Mouse (Mus musculus): ENCODE measurements at regions not wholly inside any gene's neighbourhood (a gene's known extent, or its start where the extent isn't known, plus 50 kb on each side); places are given as distances from the start of the nearest gene placed in this dataset.

DNA sequence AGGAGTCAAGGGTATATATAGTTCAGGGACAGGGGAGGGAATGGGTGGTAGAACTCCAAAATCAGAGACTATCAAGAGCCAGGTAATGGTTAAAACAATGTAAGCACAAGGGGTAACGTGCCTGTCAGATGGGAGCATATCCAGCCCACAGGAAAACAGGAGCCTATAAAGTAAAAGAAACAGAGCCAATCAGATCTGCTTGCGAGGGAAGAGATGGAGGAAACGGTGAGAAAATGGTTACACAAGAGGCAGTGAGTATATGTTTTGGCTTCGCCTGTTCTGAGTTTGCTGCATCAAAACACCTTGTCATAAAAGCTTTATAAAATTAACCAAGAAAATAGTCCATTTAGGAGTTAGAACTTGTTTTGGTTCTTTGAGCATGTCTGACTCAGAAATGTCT is 204.6 kb upstream of the Serp2 start:
- no peak for TF ChIP-seq CTCF (conservative IDR thresholded peaks at IDR 0.05)
- no peak for DNase-seq (ENCODE audit: low spot score in 2 of 2)
- peak overlapping the region; percentile 94 for H3K27ac ChIP-seq
- H3K4me3 ChIP-seq: no peak overlapping the region

GRCm38 (mm10) chr14:76760509-76761023 is 203.9 kb upstream of the Serp2 start:
- peak; percentile 74 to 81 for DNase-seq (ENCODE audit: low spot score in 2 of 2)
- Histone ChIP-seq H3K27ac (peak overlapping the region; percentile 94), H3K4me3 (peak overlapping the region; percentile 5; the same call in 1 of the 2 replicates)
- no peak for TF ChIP-seq CTCF (conservative IDR thresholded peaks at IDR 0.05)

DNA sequence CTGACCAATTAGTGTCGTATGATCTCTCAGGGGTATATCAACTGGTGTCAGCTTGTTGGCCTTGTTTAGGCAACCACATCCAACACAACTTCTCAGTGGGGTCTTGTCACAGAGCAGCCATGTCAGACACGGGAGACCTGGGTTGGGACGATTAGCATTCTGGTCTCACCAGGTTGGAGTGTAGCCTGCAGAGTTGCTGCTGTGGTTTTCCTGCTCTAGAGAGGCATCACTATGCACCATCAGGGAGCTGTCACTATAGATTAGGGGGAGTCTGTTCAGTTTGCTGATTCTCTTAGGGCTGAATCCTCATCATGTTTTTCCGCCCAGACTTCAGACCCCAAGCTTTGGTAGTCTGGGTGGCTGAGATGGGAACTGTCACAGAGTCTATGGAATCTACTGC is 202.7 kb upstream of the Serp2 start:
- Histone ChIP-seq H3K4me3 (no peak overlapping the region), H3K27ac (peak overlapping the region; percentile 94)
- TF ChIP-seq CTCF (conservative IDR thresholded peaks at IDR 0.05): no peak
- DNase-seq (ENCODE audit: low spot score in 2 of 2): no peak

GRCm38 (mm10) chr14:76758589-76758988 is 201.9 kb upstream of the Serp2 start:
- H3K27ac ChIP-seq: no peak overlapping the region

DNA sequence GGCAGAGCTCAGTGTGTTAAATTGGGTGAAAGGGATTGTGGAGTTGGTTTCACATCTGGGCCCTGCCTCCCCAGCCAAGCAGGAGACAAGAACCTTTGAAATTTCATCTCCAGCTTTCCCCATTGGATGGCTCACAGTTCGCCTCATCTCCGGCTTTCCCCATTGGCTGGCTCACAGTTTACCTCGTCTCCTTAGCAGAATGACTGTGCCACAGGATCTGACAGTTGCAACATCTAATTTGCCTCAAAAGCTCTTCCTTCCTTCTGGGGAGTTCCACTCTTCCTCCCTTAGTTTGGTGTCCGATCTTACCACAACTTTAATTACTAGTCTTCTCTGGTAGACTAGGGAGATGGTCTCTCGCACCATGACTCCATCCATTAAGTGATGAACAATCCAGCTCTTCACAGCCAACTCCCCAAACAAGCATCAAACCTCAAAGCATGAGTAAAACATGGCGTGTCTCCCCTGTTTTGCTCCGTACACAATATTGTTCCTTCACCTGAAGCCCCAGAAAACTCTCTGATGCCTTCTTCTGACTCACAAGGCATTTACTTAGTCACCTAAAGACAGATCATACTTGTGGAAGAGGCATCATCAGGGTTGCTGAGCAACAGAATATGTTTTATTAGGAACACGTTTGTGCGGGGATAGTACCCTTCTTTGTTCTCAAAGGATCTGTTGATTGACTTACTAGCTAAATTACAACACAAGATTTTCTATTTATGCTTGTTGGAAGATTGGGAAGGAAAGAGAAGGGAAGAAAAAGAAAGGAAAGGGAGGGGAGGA is 199.1 kb upstream of the Serp2 start:
- Histone ChIP-seq H3K4me3 (no peak overlapping the region), H3K27ac (no peak overlapping the region)
- no peak for DNase-seq (ENCODE audit: low spot score in 2 of 2)
- TF ChIP-seq CTCF (conservative IDR thresholded peaks at IDR 0.05): no peak

More at GRCm38 (mm10) chr14:76758589-76758988, 201.9 kb upstream of the Serp2 start:
- no peak overlapping the region for H3K4me3 ChIP-seq
- TF ChIP-seq CTCF (conservative IDR thresholded peaks at IDR 0.05): no peak
- DNase-seq (ENCODE audit: low spot score in 2 of 2): no peak

- Histone ChIP-seq H3K27ac (no peak overlapping the region), H3K4me3 (no peak overlapping the region)
- TF ChIP-seq CTCF (conservative IDR thresholded peaks at IDR 0.05): no peak
- no peak for DNase-seq (ENCODE audit: low spot score in 2 of 2)
Measured at GRCm38 (mm10) chr14:76753734-76754133, 197.0 kb upstream of the Serp2 start.

DNA sequence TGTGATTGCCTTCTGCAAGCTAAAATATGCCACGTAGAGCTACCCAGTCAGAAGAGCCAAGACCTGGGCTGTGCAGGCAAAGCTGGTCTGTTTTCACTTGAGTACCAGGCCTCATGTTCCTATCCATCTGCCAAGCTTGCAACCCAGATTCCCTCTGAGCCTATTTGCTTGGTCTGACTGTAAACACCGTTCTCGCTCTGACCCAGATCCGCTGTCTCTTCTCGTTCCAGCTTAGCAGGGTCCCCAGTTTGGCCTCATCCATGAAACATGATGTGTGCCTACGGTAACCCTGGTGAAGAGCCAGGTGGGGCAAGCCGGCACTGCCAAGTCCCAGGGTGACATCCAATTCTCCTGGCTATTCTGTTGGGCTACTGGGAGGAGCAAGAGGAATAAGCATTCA is 192.5 kb upstream of the Serp2 start:
- peak overlapping the region; percentile 68 for H3K27ac ChIP-seq
- TF ChIP-seq CTCF (conservative IDR thresholded peaks at IDR 0.05): no peak
- DNase-seq (ENCODE audit: low spot score in 2 of 2): no peak
- no peak overlapping the region for H3K4me3 ChIP-seq

- no peak overlapping the region for H3K4me3 ChIP-seq
- no peak for DNase-seq (ENCODE audit: low spot score in 2 of 2)
- H3K27ac ChIP-seq: peak overlapping the region; percentile 68
- TF ChIP-seq CTCF (conservative IDR thresholded peaks at IDR 0.05): no peak
Measured at GRCm38 (mm10) chr14:76748711-76749110, 192.0 kb upstream of the Serp2 start.

DNA sequence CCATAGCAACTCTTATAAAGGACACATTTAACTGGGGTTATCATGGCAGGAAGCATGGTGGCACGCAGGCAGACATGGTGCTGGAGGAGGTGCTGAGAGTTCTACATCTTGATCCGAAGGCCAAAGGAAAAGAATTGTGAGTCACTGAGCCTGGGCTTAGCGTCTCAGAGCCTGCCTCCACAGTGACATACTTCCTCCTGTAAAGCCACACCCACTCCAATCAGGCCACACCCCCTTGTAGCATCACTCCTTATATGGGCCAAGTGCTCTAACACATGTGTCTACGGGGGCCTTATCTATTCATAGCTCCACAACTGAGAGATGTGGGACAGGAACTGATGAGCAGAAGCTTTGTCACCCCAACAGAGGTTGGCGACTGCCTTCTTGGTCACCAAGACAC is 191.1 kb upstream of the Serp2 start:
- no peak for DNase-seq (ENCODE audit: low spot score in 2 of 2)
- Histone ChIP-seq H3K4me3 (no peak overlapping the region), H3K27ac (no peak overlapping the region)
- no peak for TF ChIP-seq CTCF (conservative IDR thresholded peaks at IDR 0.05)

DNA sequence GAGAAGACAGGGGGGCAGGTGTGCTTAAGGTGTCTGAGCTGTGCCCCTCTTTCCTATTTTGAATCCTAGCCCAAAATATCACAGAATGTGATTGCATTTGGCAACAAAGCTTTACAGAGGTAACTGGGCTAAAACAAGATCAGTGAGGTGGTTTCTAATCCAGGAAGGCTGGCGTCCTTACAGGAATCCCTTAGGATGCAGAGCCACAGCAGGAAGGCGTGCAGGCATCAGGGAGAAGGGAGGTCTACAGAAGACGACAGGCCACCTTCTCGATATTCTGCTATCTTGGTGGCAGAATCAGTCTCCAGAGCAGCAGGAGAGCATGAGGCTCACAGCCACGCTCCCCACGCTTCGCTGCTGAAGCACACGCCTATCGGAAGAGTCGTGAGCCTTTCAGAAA is 189.6 kb upstream of the Serp2 start:
- no peak for TF ChIP-seq CTCF (conservative IDR thresholded peaks at IDR 0.05)
- H3K27ac ChIP-seq: no peak overlapping the region
- no peak overlapping the region for H3K4me3 ChIP-seq
- no peak for DNase-seq (ENCODE audit: low spot score in 2 of 2)

DNA sequence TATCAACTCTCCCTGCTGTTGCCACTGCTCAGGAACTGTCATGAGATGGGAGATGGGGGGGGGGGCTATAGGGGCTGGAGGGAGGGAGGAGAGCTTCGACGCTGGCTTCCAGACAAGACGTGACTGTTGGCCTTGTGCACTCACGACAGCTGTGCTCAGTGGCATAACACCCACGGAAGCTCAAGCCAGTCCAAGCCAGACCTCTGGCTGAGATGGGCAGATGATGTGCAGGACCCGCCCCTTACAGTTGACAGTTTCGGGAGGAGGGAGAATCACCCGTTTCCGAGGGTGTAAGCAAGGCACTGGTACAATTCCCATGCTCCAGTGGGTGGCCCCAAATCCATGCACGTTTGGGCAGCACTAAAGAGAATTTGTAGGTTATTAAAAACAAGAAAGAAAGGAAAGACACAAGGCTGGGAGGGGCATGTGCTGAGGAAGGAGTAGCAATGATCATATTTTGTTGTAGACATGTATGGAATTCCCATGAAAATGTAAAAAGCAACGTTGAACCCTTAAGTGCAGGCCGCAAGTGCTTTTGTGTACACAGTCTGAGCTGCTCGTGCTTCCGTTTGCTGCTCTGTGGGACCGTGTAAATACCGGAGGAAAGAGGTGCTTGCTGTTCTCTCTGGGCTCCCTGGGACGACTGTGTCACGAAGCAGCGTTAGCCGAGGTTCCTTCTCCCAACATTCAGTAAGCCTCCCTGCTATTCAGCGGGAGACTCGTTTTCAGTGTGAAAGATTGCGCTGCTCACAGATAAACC is 188.2 kb upstream of the Serp2 start:
- peak overlapping the region; percentile 14; the same call in 1 of the 2 replicates for H3K27ac ChIP-seq
- DNase-seq (ENCODE audit: low spot score in 2 of 2): no peak

GRCm38 (mm10) chr14:76742297-76742696 is 185.6 kb upstream of the Serp2 start:
- no peak for TF ChIP-seq CTCF (conservative IDR thresholded peaks at IDR 0.05)
- no peak for DNase-seq (ENCODE audit: low spot score in 2 of 2)
- Histone ChIP-seq H3K4me3 (no peak overlapping the region), H3K27ac (no peak overlapping the region)

More for the DNA sequence above, 188.2 kb upstream of the Serp2 start:
- no peak for TF ChIP-seq CTCF (conservative IDR thresholded peaks at IDR 0.05)
- no peak overlapping the region for H3K4me3 ChIP-seq

- TF ChIP-seq CTCF (conservative IDR thresholded peaks at IDR 0.05): peak; percentile 81
- Histone ChIP-seq H3K4me3 (no peak overlapping the region), H3K27ac (peak overlapping the region; percentile 65)
- peak; percentile 81 to 92 for DNase-seq (ENCODE audit: low spot score in 2 of 2)
Measured at GRCm38 (mm10) chr14:76739836-76740597, 183.3 kb upstream of the Serp2 start.

Data from layer of hippocampus, adult 2 months (tissue).